Mouse (Mus musculus) layer of hippocampus, postnatal 10 days (tissue): ENCODE data around the gene Depp1. TPM values are rescaled to one million over a fixed set of nuclear protein-coding genes. Genes with fewer than 3 reads are reported as not detected.

Experiments
- DNase-seq, 2 experiments: peaks; one replicate each; pipeline ENCODE4 v3.0.0; 2021; ENCODE audit warnings: low spot score in 2 of 2
- total RNA-seq, 2 experiments: library from RNA; stranded (reverse); gene quantifications; 2 replicates each; pipeline ENCODE4 v1.2.3; 2021

Depp1 gene
- total RNA-seq, 2 experiments from 2014 or later, result 1.7 to 3.9 TPM

DNA sequence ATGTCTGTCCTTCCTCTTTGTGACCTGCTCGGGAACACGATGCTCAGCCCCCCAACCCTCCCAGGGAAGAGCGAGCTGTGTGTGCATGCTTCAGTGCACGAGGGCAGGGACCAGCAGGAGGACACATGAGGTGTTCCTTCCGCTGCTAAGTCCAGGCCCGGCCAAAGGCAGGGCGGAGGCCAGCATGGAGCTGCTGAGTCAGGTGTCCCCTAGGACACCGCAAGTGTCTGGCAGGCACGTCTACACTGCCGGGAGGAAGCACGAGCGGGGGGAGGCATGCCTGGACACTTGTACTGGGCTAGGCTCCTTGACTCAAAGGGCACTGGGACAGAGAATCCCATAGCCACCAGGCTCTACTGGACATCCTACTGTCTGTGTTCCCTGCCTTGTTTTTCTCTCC is 2.6 kb upstream of the Depp1 start:
- no peak for DNase-seq

DNA sequence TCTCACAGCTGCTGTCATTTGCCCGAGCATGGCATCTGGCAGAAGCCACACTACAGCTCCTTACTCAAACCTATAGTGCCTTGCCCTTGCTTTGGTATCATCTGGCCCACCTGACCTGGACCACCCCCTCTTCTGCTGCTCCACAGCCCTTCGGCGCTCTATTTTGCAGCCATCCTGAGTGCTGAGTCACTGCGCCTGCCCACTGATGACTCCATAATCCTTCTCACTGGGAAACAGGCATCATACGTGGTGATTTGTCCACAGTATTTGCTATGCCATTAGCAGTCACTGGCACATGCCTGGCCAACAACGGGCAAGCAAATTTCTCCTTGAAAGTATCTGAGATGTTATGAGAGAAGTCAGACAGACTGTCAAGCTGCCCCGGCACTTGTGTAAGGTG is 598 bp upstream of the Depp1 start:
- no peak for DNase-seq

DNA sequence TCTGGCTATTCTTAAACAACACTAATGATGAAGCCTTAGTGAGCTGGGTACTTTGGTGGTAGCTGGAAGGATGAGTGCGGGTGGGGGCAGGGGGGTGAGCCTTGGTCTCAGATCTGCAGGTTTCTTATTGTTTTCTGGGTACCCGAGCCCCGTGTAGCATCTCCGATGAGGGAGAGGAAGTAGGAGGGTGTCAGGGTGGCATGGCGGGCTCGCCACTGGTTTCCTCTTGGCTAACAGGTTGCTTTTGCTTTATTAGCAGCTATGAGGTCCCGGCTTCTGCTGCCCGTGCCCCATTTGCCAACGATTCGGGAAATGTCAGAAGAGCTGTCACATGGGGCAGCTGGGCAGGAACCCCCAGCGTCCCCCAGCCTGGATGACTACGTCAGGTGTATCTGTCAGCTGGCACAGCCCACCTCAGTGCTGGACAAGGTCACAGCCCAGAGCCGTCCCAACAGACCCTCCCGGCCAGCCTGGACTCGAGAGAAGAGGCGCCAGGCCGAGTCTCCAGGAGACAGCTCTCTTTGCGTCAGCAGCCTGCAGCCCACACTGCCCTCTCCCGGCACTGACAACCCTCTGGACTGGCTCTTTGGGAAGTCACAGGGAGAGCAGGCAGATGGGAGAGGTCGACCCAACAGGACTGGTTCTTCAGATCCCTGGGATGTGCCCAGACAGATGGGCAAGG is 1.2 kb downstream of the Depp1 start:
- no peak for DNase-seq

DNA sequence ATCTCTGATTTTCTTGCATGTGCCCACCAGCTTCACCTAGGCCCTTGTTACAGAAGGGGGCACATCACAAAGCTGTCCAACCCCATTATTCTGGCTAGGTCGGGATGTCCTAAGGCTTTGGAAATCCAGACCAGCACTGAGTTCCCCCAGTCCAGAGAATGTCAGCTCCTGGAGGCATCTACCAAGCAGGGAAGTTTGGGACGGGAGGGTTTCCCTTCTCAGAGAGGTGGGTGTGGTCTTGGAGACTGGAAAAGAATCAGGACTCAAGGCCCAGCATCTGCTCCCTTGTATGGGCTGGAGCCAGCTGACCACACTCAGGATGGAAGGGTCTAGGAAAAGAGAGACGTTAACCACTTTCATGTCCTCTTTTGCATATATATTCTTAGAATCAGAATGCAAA is 2.8 kb downstream of the Depp1 start:
- DNase-seq, result no peak

DNA sequence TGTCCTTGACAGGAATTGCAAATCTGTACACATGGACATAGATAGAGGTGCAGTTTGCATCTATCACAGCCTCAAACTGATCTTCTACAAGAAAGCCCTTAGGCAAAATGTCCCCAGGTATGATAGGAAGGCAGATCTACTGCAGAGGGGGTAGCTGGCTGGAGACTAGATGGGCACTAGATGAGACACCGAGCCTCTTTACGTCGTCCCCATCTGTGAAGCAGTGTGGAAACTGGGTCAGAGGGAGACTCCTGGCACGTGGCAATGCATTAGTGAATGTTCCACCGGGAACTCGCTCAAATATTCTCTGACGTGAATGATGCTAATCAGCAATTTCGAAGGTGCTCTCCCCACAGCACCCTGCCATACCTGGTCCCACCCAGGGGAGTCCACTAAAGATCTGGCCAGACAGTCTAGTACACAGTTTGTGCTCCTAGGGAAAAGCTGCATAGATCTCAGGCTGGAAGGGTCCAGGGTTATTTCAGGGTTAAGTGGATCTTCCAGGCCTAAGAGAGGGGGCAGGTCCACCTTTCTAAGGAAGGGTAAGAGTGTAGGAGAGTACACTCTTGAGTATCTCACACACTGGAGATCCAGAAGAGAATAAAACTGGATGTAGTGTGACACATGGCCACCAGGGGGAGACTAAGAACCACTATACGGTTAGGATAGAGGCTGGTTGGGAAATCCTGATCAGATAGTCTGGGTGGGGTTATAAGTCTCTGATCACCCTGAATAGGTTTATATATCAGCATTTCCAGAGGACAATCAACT is 3.5 kb downstream of the Depp1 start:
- DNase-seq, result peak; percentile 74 to 75

DNA sequence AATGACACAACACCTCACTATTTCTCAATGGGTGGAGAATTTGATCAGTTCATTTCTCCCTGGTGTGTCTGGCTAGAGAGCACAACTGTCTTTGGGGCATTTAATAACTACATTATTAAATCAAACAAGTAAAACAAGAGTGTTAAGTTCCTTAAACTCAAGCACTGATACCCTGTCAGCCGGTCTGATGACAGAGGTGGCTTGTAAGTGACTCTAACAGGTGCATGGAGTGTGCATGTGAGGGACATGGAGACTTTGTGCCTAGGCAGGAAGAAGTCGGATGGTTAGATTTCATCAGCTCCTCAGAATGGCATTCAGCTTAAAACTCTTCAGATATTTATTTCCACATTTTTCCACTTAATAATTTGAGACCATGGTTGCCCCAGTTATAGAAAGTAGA is 13.0 kb downstream of the Depp1 start:
- no peak for DNase-seq

DNA sequence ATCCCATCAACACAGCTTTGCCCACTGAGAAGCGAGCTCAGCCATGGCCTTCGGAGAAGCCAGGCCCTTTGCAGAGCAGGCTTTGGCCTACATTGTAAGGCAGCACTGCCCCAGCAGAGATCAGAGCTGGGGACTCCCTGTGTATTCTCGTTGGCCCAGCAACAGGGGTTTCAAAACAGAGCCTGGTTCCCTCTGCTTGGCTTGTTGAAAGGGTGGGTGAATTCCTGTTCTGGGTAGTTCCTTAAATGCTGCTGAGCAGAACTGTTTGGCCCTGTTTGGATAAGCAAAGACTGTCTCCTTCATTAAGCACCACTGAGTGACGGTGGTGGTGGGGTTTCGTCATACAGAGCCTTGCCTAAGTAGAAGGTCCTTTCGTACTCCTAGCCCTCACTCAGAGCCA is 13.6 kb downstream of the Depp1 start:
- DNase-seq, result no peak

DNA sequence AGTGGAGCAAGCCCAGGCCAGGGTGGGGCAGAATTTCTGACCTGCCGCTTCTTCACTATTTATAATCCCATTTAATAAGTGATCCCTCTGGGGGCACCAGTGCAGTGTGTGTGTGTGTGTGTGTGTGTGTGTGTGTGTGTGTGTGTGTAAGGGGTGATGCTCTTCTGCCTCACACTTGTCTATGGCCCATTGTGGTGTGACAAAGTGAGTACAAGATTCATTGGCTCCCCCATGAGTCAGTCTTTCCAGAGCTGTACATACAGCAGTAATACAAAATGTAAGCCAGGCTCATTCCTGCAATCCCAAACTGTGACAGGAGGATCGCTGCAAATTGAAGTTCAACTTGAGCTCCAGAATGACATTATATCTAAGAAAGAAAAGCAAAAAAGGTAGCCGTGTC is 14.4 kb downstream of the Depp1 start:
- DNase-seq, result no peak

DNA sequence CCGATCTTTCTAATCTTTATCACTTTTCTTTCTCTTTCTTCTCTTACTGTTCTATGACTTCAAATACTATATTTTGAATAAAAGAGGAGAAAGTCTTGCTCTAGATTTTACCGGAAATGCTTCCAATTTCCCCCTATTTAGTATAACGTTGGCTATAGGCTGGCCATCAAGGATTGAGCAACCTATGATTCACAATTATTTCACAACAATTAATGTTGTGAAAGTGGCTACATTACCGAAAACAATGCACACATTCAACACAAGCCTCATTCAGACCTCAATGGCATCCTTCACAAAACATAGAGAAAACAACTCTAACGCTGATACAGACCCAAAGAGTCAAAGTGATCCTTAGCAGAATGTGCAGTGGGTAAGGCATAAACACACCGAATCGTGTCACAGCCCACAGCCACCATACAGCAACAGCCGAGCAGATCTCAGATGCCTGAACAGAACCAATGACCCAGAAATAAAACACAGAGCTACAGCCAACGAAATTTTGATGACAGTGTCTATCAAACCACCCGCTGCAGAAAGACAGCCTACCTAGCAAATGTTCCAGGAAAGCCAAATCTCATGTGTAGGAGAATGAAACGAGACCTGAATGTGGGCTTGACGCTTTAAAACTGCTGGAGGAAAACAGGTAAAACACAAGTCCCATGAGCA is 15.8 kb downstream of the Depp1 start:
- no peak for DNase-seq

DNA sequence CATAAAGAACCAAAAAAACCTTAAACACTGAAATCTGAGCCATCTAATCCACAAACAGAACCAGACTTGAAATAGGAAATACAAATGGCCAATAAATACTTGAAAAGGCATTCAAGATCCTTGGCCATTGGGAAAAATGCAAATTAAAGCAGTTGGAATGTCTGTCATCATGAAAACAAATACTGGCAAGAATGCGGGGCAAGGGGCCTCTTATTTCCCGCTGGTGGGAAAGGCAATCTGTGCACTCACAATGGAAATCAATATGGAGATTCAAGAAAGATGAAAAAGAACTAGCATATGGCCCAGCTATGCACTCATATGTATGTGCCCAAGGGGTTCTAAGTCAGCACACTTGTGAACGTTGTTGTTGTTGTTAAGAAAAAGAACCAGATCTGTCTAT is 16.5 kb downstream of the Depp1 start:
- DNase-seq, result no peak

DNA sequence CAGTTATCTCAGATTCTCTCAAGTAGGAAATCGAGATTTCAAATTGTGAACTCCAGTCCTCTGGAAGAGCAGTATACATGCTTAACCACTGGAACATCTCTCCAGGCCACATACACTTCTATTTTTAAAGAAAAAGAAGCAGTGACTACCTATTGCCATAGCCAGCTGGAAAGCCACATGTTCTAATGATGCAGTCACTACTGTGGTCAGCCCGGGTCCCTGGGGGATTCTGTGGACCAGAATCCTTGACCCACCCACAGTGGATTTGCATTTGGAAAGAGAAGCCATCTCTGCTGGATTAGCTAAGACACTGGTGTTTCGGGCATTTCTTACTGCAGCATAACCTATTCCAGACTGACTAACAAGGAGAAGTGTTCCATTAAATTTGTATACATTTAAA is 17.0 kb downstream of the Depp1 start:
- no peak for DNase-seq

DNA sequence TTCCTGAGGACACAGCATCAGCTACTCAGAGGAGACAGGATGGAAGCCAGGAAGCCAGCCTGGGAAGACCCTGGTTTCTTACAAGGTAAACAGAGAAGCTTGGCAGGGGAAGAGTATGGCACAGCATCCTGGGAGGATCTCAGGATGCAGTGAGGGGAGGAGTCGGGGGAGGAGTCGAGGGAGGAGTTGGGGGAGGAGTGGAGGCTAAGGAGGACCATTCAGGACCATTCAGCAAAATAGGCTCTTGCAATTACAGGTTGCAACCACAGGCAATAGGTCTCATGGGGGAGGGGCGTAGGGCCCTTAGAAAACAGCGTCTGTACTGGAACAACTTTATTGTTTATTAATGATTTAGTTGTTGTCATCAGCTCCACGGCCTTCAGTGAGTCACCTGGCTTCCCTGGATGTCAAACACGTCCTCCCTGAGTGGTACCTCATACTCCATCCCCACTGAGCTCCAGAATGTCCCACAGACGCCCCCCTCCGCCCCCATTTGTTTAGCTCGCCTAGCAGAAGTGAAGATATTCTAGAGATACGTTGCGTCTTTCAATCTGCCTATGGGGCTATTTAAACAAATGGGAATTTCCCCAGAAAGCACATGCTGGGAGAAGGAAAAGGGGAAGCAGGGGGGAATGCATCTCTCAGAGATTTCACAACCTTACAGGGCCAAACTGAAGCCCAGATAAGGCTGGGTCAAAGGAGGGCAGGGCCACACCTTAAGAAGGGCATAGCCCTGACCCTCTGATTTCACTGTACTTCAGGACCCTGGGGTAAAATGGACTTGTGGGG is 18.5 kb downstream of the Depp1 start:
- DNase-seq, result no peak

DNA sequence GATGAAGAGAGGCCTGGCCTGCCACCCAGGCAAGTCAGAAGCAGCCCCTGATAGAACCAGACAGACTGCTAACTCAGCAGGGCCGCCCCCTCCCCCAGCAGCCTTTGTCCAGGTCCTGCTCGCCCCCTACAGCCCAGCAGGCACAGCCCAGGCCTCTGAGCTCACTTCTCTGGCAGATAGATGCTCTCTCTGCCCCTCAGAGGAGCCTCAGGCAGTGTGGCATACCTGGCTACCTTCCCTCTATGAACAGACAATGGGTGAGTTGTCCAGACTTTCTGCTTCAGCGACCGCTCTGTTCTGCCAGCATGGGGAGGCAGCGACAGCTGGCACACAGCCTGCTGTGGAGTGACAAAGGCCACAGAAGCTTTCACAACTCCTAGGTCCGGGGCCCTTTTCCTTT is 19.7 kb downstream of the Depp1 start:
- no peak for DNase-seq

DNA sequence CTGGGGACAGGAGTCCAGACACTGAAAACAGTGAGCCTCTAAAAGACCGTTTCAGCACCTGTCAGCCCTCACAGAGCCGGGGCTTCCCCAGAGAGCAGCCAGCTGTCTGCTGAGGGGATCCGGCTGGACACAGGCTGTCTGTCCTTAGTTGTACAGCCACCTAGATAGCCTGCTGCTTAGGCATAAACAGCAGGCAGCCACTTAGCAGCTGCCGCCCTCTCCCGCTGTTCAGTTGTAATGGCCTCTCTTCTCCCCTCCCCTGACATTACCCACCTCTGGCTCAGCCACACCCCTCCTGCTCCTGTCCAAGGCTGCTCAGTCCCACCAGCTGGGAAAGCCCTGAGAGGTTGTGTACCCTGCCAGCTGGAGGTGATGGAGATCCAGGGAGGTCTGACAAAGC is 20.6 kb downstream of the Depp1 start:
- no peak for DNase-seq

DNA sequence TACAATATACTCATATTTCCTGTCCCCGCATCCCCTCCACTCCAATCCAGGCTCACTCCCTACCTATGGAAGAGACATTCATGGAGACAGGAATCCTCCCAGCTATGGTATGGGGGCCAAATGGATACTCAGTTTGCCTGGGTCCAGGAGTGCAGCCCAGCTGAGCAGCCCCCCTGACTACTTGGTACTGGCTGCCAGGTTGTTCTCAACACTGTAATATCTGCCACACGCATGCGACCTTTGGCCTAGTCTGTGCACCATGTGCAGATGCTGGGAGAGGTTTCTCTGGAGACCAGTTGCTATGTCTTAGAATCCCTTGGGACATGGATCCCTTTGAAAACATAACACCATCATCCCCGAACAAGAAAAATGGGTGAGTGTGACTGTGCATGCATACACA is 21.4 kb downstream of the Depp1 start:
- no peak for DNase-seq

DNA sequence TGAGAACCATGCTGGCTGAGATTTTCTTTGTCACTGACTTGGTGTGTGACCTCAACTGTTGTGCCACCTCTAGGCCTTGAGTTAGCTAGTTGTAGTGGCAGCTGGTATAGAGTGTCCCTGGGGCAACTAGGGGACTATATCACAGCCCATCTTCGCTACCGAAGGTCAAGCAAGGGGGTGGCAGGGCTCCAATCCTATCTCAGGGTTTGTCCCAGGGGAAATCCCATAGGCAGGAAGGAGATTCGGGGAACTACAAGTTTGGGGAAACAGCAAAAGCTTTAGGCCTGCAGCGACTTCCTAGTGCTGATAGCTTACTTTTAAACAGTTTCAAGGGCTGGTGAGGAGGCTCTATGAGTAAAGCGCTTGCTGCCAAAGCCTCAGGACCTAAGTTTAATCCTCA is 21.9 kb downstream of the Depp1 start:
- no peak for DNase-seq

DNA sequence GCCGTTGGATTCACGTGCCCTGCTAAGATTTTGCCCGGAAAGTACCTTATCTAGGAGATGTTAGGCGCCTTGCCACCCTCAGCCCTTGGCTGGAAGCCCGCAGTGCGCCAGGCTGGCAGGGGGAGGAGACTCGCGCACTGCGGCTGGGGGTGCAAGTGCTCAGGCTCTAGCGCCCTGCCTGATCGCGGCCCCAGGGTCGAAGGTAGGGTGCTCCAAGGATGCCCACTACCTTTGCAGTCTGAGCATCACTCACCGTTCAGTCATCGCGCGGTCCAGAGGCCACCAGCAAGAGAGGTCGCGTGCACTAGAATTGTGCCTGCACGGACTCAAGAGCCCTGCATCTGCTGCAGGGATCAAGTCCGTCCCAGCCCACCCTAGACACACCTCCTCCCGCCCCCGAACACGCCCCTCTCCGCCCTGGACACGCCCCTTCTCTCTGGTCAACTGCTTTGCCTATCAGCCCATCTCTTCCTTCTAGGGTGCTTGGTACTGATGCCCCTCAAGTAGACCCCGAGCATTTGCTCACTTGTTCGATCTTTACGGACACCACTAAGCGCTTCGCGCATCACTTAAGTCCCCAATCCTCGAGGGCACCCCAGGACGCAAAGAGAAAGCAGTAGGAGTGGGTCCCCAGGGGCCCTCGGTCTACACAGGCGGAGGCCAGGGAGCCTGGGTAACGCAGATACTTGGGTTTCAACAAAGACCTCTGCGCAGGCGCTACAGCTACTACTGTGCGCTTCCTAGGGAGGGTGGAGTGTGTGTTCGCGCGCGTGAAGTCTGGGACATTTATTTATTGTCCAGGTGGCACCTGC is 23.3 kb downstream of the Depp1 start, which contains the start of gene Rassf4:
Rassf4 (minus strand) TSS at position 482 of the 812 bp plus-strand sequence.
- DNase-seq, result peak; percentile 76 to 77

DNA sequence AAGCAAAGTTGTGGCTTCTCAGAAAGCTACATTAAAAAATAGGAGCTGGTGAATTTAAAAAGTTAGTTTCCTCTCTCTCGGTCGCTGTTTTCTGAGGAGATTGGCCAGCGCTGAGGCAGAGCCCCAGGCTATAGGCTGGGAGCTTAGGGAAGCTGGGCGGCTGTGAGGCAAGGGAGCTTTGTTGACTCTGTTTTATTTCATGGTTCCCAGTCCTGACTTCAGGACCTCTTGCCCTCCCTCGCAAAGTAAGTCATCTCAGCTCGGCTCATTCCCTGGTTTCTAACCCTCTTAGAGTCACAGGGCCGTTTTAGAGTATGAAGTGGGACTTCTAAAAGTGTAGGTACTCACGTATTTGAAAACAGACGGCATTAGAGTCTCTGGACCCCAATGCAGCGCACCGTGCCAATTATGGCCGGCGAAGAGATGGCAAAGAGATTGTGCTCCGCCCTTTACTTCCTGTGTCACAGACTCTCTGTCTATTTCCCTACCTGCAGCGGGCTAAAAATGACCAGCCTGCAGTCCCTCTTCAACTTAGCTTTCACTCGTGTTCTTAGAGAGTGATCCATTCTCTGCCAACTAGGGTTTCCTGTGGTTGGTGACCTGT is 24.0 kb downstream of the Depp1 start:
- DNase-seq, result no peak

DNA sequence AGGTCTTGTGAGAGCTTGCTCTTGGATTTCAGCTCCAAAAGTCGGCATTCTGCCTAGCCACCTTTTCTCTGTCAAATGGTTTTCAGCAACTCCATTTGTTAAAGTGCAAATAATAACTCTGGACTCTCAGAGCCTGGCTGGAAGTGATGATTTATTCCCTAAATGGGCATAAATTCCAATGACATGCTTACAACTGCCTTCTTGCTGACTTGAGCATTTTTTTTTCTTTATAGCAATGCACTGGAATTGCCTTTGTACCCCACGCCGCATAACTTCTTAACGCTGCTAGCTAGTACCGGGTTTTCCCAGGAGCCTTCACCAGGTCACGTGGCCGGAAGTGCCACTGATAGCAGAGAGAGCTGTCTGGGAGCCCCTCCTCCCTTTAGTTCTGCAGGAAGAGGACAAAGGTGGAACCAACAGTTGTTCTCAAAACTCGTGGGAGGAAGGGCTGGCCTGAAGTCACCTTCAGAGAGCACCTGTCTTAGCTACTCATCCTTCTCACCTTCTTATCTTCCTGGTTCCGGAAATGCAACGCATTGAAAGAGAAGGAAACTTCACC is 26.0 kb downstream of the Depp1 start:
- DNase-seq, result no peak

DNA sequence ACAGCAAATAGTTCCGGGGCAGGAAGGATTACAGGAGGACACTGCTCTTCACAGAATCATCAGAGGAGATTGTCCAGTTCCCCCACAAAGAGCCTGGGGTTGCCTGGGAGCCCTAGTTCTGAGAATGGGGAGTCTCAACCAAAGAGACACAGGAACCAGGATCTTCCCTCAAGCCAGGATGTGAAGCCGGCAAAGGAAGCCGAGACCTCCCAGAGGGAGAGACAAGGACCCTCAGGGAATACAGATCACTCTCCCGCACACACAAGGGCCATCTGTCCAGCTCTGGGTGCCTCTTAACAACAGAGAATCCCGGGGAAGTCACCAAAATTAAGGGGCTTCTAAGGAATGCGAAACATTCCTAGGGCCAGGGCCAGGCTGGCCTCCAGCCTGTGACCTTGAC is 26.9 kb downstream of the Depp1 start:
- DNase-seq, result no peak
